Mouse (Mus musculus) small intestine, adult 2 months (tissue): ENCODE results near the gene Narfl. TPM values are rescaled to one million over a fixed set of nuclear protein-coding genes. Genes with fewer than 3 reads are reported as not detected.

Experiments
- H3K27ac ChIP-seq: fragments of 200-500 bp; 2 replicates; pipeline ENCODE4 v1.5.1; 2012; ENCODE audit warnings: low read depth, low read length, control low read depth, inconsistent platforms; ENCODE audit not compliant: insufficient read depth
- H3K27me3 ChIP-seq: fragments of 200-500 bp; 2 replicates; pipeline ENCODE4 v1.6.1; 2012; ENCODE audit warnings: mild to moderate bottlenecking, moderate library complexity, low read length, inconsistent platforms; ENCODE audit not compliant: control insufficient read depth, insufficient read depth
- H3K36me3 ChIP-seq: fragments of 200-500 bp; 2 replicates; pipeline ENCODE4 v1.6.1; 2012; ENCODE audit warnings: mild to moderate bottlenecking, low read length, control low read depth, inconsistent platforms; ENCODE audit not compliant: control insufficient read depth, insufficient read depth
- H3K4me1 ChIP-seq: fragments of 200-500 bp; 2 replicates; pipeline ENCODE4 v1.6.1; 2012; ENCODE audit warnings: low read length, inconsistent platforms, mixed read lengths; ENCODE audit not compliant: control insufficient read depth, insufficient read depth, insufficient read length
- H3K4me3 ChIP-seq: fragments of 200-500 bp; 2 replicates; pipeline ENCODE4 v1.5.1; 2012; ENCODE audit warnings: low read depth, mild to moderate bottlenecking, control low read depth, inconsistent platforms, low read length, moderate library complexity
- CTCF ChIP-seq: fragments of 200-500 bp; IDR thresholded peaks from 2 replicates; pipeline ENCODE4 v1.5.1; 2012; ENCODE audit warnings: low read depth, mild to moderate bottlenecking, control low read depth, inconsistent platforms, low read length, moderate library complexity, mixed read lengths; ENCODE audit not compliant: insufficient replicate concordance, insufficient read length; ENCODE audit errors: extremely low read depth
- POLR2A ChIP-seq: fragments of 200-500 bp; IDR thresholded peaks from 2 replicates; pipeline ENCODE4 v1.6.1; 2012; ENCODE audit warnings: low read depth, mild to moderate bottlenecking, control low read depth, inconsistent platforms, low read length, moderate library complexity
- WGBS: fragments of 180-500 bp; shearing (Covaris S2); methylation state at CpG from one replicate; pipeline ENCODE4 v1.1.7; 2018; 5-methylcytosine and 5-hydroxymethylcytosine counted together
- polyA plus RNA-seq: library from polyadenylated mRNA; depleted of rRNA; stranded (reverse); fragments of >200 nt; gene quantifications from 2 replicates; pipeline ENCODE4 v1.2.3, GENCODE M21; 2012

Gene Narfl
- polyA plus RNA-seq, 1 experiment, result 19.3 TPM

DNA sequence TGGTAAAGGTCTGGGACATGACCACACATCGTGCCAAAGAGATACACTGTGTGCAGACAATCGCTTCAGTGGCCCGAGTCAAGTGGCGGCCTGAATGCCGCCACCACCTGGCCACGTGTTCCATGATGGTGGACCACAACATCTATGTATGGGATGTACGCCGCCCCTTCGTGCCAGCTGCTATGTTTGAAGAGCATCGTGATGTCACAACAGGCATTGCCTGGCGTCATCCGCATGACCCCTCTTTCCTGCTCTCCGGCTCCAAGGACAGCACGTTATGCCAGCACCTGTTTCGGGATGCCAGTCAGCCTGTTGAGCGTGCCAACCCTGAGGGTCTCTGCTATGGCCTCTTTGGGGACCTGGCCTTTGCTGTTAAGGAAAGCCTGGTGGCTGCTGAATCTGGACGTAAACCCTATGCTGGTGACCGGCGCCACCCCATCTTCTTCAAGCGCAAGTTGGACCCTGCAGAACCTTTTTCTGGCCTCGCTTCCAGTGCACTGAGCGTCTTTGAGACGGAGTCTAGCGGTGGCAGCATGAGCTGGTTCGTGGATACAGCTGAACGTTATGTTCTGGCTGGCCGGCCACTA lies 52.5 kb downstream of the Narfl start:
- 95% methylated on average over 27 of the region's 27 CpGs for WGBS
- Histone ChIP-seq H3K4me1 (peaks cover 22% of the 10 kb centered on the region), H3K27me3 (no peaks in the 10 kb centered on the region), H3K4me3 (no peak overlapping the region), H3K27ac (no peak overlapping the region), H3K36me3 (peaks cover 18% of the 10 kb centered on the region)
- TF ChIP-seq CTCF, result no peak
- no peak for TF ChIP-seq POLR2A

DNA sequence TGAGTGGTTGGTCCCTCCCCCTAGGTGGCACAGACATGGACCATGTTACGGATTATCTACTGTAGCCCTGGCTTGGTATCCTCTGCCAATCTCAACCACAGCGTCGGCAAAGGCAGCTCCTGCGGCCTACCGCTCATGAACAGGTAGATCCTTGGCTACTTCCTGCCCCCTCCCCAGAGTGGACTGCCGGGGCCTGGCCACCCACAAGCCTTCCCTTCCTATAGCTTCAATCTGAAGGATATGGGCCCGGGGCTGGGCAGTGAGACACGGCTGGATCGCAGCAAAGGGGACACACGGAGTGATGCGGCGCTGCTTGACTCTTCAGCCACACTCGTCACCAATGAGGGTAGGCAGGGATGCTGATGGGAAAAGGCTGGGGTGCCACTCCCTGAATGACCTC lies 53.4 kb downstream of the Narfl start:
- TF ChIP-seq CTCF (no peak), POLR2A (no peak)
- peaks cover 32% of the 10 kb centered on the region for H3K4me1 ChIP-seq
- H3K36me3 ChIP-seq, result peaks cover 24% of the 10 kb centered on the region
- 96% methylated on average over 13 of the region's 13 CpGs for WGBS
- H3K27ac ChIP-seq, result no peak overlapping the region
- no peak overlapping the region for H3K4me3 ChIP-seq
- no peaks in the 10 kb centered on the region for H3K27me3 ChIP-seq

DNA sequence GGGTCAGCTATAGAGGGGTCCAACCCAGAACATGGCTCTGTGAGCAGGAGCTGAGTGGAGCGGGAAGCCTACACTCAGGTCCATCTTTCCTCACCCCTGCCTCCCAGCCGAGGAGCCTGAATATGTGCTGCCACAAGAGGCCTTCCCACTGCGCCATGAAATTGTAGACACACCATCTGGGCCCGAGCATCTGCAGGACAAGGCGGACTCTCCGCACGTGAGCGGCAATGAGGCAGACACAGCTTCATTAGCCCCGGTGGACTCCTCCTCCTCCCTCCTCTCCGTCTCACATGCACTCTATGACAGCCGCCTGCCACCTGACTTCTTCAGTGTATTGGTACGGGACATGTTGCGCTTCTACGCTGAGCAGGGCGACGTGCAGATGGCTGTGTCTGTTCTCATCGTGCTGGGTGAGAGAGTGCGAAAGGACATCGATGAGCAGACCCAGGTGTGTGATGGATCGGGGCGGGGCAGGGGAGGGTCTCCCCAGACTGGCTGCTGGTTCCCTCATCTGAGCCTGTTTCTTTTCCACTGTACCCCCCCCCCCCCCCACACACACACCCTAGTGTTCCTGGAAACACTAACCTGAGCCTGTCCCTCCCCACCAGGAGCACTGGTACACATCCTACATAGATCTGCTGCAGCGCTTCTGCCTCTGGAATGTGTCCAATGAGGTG lies 54.1 kb downstream of the Narfl start:
- TF ChIP-seq POLR2A, result no peak
- no peak for TF ChIP-seq CTCF
- Histone ChIP-seq H3K4me1 (peaks cover 32% of the 10 kb centered on the region), H3K36me3 (peaks cover 24% of the 10 kb centered on the region), H3K4me3 (no peak overlapping the region), H3K27me3 (no peaks in the 10 kb centered on the region), H3K27ac (no peak overlapping the region)
- WGBS, result 94% methylated on average over 22 of the region's 22 CpGs

DNA sequence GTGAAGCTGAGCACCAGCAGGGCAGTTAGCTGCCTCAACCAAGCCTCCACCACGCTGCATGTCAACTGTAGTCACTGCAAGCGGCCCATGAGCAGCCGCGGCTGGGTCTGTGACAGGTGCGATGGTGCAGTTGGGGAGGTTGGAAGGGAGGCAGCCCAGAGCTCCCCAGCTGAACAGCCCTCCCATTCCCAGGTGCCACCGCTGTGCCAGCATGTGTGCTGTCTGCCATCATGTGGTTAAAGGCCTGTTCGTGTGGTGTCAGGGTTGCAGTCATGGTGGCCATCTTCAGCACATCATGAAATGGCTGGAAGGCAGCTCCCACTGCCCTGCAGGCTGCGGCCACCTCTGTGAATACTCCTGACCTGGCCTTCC lies 54.6 kb downstream of the Narfl start:
- H3K27ac ChIP-seq, result peak overlapping the region; percentile 51
- peak overlapping the region; percentile 63 for H3K4me3 ChIP-seq
- H3K27me3 ChIP-seq, result no peaks in the 10 kb centered on the region
- WGBS, result 84% methylated on average over 8 of the region's 8 CpGs
- H3K4me1 ChIP-seq, result peaks cover 32% of the 10 kb centered on the region
- TF ChIP-seq CTCF (no peak), POLR2A (no peak)
- H3K36me3 ChIP-seq, result peaks cover 24% of the 10 kb centered on the region

DNA sequence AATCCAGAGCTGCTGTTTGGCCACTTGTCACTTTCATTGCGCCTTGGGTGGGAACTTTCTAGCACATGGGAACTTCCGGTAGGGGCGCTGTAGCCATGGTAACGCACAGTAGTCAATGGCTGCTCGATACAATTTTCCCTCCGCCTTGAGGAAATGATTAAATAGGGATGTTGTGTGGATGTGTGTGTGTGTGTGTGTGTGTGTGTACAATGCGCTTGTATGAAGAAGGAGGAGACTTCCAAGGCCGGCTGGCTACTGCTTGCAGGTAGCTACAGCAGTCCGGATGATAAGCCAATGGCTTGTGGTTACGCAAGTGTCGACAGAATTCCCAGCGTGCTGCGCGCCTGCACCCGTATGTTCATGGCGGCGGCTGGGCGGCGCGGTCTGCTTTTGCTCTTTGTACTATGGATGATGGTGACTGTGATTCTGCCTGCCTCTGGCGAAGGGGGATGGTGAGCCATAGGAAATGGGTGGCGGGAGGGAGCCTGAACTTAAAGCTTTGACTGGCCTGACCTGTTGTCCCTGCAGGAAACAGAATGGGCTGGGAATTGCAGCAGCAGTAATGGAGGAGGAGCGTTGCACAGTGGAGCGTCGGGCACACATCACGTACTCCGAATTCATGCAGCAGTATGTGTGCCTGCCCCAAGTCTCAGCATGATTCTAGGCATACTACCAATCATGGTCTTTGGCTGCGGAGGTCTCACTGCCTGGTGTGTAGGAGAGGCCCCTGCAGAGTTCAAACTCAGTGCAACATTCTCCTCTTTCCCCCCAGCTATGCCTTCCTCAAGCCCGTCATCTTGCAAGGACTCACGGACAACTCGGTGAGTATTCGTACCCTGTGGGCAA lies 55.4 kb downstream of the Narfl start, which contains the start of gene Jmjd8:
Gene Jmjd8 (plus strand): TSS at position 156 of the 846 bp plus-strand sequence.
- TF ChIP-seq POLR2A (no peak), CTCF (peak; percentile 56; the same call in 1 of the 2 replicates)
- Histone ChIP-seq H3K4me3 (peak within 1 kb of the TSS; percentile 63), H3K4me1 (peaks cover 33% of the 10 kb centered on the region), H3K36me3 (peaks cover 24% of the 10 kb centered on the region), H3K27ac (peak within 1 kb of the TSS; percentile 60), H3K27me3 (no peaks in the 10 kb centered on the region)
- under 1% methylated on average over 32 of the region's 32 CpGs for WGBS

DNA sequence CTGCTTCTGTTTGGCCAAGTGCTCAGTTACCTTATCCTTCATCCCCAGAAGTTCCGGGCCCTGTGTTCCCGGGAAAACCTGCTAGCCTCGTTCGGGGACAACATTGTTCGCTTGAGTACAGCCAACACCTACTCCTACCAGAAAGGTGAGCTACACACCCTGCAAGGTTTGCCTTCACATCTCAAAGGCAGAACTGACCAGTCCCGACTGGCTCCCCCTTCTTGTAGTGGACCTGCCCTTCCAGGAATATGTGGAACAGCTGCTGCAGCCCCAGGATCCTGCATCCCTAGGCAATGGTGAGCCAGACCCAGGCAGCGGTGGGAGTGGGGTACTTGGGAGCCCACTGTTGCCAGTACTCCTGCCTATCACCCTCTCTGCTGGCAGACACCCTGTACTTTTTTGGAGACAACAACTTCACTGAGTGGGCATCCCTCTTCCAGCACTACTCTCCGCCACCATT lies 56.0 kb downstream of the Narfl start:
- Histone ChIP-seq H3K4me1 (peaks cover 32% of the 10 kb centered on the region), H3K4me3 (peak overlapping the region; percentile 63), H3K36me3 (peaks cover 24% of the 10 kb centered on the region), H3K27ac (peak overlapping the region; percentile 60), H3K27me3 (no peaks in the 10 kb centered on the region)
- 26% methylated on average over 8 of the region's 8 CpGs for WGBS
- TF ChIP-seq CTCF (no peak), POLR2A (no peak)
